Mouse (Mus musculus) yolk sac, embryonic 10.5 days (tissue): ENCODE measurements around the gene Dzip1l.
"Not testable (repeated sequence)": the region's sequence is repeated elsewhere in the genome, so short reads cannot be mapped to it uniquely, and the experiment has no call there.

ENCODE experiments used
- DNase-seq: peaks from one replicate; pipeline ENCODE4 v3.0.0-alpha.2; 2017; ENCODE audit warnings: low spot score

Dzip1l gene

GRCm38 (mm10) chr9:99629281-99630011 lies at the start of gene Dzip1l:
Gene Dzip1l, plus strand, starts transcription at chr9:99629496.
- DNase-seq, result peak; percentile 79

DNA sequence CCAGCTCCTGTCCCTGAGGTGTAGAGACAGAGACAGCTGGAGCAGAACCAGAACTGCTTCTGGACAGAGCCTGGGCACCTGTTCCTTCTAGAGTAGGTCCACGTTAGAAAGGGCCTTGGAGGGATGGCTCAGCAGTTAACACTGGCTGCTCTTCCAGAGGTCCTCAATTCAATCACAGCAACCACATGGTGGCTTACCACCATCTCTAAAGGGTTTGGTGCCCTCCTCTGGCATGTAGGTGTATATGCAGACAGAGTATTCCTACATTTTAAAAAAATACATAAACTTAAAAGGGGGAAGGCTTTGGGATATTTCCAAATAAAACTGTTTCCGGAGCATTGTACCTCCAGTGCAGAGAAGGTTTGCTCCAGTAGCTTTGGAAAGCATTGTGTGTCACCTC lies 48.6 kb upstream of the Dzip1l start:
- no peak for DNase-seq

- DNase-seq, result peak; percentile 23
Measured at GRCm38 (mm10) chr9:99587505-99588202, 41.6 kb upstream of the Dzip1l start.

DNA sequence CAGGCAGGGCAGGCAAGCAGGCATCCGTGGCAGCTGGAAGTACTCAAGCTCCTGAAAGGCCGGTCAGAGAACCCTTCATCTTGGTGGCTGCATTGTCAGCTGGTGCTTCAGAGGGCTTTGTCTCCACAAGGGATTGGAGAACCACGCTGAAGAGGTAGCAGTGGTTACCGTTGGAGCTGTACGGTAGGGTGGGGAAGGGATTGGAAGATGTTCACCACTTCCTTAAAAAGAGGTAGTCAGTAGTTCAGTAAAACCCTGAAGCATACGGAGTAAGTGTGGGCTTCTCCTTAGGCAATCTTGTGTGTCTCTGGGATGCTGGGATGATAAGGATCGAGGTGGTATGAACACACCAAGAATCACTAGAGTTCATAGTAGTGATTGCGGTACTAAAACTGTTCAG lies 38.2 kb upstream of the Dzip1l start:
- no peak for DNase-seq

GRCm38 (mm10) chr9:99599127-99599526 lies 30.2 kb upstream of the Dzip1l start:
- DNase-seq, result not testable (repeated sequence)

GRCm38 (mm10) chr9:99603566-99603965 lies 25.7 kb upstream of the Dzip1l start:
- DNase-seq, result no peak

- DNase-seq, result no peak
Measured at GRCm38 (mm10) chr9:99612202-99612601, 17.1 kb upstream of the Dzip1l start, which contains the start of gene A4gnt. Gene A4gnt, plus strand, starts transcription at chr9:99612502.

DNA sequence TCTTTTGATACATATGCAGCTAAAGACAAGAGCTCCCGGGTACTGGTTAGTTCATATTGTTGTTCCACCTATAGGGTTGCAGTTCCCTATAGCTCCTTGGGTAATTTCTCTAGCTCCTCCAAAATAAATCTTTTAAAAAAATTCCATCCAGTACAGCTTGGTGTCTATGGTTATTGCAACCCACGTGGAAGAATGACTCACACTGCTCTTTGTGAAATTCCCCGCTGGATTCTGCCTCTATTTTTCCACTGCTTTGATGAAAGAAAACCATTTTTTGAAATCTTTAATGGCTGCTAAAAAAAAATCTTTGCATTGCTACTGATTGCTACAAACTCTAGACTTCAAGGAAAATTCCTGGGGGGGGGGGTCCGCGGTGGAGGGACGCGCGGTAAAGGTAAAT lies 9.6 kb upstream of the Dzip1l start:
- DNase-seq, result no peak

GRCm38 (mm10) chr9:99620196-99620595 lies 9.1 kb upstream of the Dzip1l start:
- DNase-seq, result no peak

DNA sequence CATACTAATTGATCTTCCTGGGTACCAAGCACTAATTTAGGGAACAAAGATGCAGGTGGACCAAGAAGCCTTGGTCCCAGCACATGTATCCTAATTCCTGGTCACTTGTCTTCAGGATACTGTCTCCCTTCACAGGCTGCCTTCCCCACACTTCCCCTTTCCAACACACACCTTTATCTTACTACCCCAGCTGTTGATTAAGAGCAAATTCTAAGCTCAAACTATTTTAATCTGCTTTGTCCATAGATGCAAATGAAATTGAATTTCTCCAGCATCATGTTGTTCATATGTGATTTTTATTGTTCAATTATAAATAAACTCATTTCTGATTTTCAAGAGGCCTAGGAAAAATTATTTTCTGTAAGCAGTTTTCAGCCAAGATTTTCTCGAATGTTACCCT lies 7.3 kb upstream of the Dzip1l start:
- DNase-seq, result no peak

DNA sequence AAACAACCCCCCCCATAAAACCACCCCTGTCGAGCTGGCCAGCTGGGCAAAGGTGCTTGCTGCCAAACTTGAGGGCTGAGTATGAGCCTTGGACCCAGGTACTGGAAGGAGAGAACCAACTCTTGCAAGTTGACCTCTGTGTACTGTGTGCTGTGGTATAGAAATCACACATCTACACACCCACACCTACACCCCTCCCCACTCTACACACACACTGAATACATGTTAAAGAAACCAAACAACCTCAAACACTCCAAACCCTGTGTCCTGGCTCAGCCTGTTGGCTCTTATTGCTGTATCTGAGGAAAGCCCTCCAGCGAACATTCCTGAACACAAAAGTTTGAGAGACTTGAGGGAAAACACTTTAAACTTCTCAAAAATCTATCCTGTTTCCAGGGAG lies 6.3 kb upstream of the Dzip1l start:
- DNase-seq, result no peak

GRCm38 (mm10) chr9:99624117-99624516 lies 5.2 kb upstream of the Dzip1l start:
- no peak for DNase-seq

GRCm38 (mm10) chr9:99628581-99628980 lies 715 bp upstream of the Dzip1l start:
- DNase-seq, result no peak

DNA sequence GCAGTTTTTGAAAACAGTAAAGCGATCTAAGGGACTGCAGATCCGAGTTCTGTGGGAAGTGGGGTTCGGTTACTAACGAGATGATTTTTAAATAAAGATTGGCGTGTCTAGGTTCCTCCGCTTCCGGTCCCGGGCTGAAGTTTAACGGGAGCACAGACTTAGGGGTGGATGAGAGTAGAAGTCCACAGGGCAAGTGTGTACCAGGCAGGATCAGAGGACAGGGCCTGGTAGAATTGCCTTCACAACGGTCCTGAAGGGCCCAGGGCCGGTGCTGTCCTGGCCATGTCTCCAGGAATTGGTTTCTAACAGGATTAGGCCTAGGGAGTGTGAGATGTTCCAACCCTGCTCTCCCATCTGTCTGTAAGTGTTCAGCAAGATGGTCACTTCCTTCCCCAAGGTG lies 775 bp downstream of the Dzip1l start:
- DNase-seq, result peak; percentile 5

DNA sequence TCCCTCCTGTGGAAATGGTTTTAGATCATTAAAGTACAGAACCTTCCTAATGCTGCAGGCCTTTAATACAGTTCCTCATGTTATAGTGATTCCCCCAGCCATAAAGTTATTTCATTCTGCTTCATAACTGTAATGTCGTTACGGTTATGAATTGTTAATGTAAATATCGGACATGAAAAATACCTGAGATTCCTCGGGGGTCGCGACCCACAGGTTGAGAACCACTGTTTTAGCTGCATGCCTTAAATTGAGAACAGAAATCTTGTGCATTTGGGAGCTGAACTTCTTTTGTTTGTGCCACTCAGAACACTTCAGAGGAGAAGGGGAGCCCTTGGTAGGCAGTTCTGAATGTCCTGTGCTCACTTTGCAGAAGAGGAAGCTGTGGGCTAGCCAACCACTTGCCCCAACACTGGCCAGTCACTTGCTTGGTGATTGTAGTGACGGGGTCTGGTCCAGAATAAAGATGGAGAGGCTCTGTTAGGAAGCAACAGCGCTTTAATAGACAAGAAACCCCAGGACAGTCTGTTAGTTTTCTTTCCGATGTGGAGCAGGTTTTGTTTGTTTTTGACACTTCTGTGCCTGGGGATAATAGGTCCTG lies 1.3 kb downstream of the Dzip1l start:
- DNase-seq, result no peak

DNA sequence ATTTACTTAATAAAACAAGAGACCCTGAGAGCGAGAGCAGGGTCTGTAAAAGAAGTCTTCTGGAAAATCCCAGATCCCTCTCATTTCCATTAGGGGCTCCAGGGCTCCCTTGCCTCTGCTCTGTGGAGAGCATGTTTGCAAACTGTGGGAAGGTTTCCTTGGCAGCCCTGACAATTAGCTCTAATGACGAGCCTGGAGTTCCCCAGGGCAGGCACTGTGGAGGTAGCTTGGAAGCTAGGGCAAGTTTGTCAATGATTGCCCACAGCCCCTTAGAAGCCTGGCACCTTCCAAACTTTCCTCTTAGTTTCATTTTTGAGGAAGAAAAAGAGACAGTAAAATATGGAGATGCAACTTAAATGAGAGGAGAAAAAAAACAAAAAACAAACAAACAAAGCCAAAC lies 2.5 kb downstream of the Dzip1l start:
- DNase-seq, result no peak

DNA sequence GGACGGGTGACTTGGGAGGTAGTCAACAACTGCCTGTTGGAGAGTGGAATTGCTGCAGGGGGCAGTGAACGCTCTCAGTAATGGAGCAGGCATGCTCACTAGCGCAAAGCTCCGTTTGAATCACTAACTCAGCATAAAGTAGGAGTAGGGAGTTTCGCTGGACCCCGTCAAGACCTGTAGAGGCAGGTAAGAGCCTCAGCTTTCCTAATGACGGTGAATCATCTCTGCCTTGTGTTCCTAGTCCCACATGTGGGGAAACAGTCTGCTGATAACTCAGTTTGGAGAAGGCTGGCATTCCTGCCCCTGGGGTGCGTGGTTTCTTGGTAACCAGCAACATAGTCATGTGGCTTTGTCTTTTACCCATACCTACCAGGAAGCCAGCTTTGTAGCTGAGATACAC lies 3.0 kb downstream of the Dzip1l start:
- DNase-seq, result no peak

DNA sequence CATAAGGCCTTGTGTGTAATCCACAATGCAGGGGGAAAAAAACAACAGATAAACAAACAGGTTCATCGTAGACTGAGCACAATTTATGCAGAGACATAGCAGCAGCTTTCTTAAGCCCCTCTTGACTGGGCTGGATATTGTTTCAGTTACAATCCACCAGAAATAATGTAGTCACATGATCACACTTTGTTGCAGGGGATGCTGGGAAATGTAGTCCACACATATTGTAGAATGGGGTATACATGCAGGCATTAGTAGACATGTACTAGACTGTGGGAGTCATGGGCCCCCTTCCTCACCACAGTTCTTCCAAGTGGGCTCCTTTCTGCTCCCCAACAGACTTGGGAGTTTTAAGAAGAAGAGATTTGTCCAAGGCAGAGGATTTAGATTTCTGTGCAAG lies 7.5 kb downstream of the Dzip1l start:
- DNase-seq, result no peak

GRCm38 (mm10) chr9:99637227-99637626 lies 7.9 kb downstream of the Dzip1l start:
- no peak for DNase-seq

GRCm38 (mm10) chr9:99637736-99638135 lies 8.4 kb downstream of the Dzip1l start:
- DNase-seq, result no peak

DNA sequence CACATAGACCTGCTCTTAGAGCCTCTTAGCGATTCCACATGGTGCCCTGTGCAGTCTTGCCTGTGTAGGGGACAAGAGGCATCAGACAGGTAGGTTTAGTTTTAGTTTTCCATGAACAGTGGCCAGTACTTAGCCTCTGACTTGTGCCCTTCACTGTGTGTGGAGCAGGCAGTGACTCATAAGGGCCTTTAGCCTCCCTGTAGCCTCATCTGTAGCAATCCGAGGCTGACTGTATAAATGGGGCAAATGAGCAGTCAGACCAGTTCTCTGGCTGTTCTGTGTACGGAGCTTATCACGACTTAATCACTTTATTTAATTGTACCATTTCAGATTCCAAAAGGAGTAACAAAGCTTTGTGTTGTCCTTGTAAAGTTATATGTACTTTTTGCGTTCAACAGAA lies 10.7 kb downstream of the Dzip1l start:
- DNase-seq, result no peak

DNA sequence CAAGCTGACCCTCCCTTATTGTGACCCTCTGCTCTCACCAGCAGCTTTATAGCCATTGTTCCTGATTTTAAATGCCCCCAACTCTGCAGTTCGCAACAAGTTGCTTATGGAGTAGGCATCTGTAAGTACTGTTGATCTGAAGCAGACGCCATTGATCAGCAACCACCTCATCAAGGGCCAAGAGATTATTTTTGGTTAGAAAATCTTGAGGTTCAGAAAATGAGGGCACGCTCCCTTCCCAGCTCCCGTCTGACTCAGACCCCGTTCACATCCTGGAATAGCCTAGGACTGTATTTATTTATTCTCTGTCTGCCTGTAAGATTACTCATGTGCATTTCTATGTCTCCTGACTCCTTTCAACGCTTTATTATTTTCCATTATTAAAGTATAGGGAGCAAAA lies 16.1 kb downstream of the Dzip1l start:
- no peak for DNase-seq

GRCm38 (mm10) chr9:99646102-99646501 lies 16.8 kb downstream of the Dzip1l start:
- no peak for DNase-seq
